Mouse (Mus musculus) brain, embryonic 14.5 days (tissue): ENCODE results near the gene Wsb2.

Experiments used
- CTCF ChIP-seq: fragments of 200-500 bp; IDR thresholded peaks from 2 replicates; pipeline ENCODE4 v1.5.1; 2012; ENCODE audit warnings: inconsistent platforms, mild to moderate bottlenecking, moderate library complexity, borderline replicate concordance; ENCODE audit not compliant: insufficient read depth, insufficient read length; ENCODE audit errors: extremely low read depth
- POLR2A ChIP-seq: fragments of 200-500 bp; IDR thresholded peaks from 2 replicates; pipeline ENCODE4 v1.6.1; 2012; ENCODE audit warnings: mild to moderate bottlenecking, inconsistent platforms, borderline replicate concordance; ENCODE audit not compliant: poor library complexity, insufficient read depth, insufficient read length, severe bottlenecking; ENCODE audit errors: extremely low read depth

DNA sequence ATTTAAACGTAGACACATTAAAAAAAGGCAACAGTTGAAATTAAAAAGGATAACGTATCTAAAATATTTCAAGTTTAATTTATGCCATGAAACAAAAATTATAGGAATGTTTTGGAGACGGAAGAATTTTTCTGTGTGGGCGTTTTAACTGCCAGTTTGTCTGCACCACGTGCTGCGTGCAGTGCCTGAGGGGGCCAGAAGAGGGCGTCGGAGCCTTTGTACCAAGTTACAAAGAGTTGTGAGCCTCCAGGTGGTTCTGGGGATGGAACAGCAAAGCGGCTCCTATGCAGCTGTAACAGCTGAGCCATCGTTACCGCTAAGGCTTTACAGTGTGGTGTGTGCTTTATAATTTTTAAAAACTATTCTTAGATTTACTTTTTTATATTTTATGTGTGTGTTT lies 1.6 kb downstream of the Wsb2 start:
- TF ChIP-seq POLR2A = no peak
- TF ChIP-seq CTCF = peak; percentile 69
